Mouse (Mus musculus): ENCODE measurements around the gene Slc25a39. TPM values are rescaled to one million over a fixed set of nuclear protein-coding genes. Genes with fewer than 3 reads are reported as not detected.

Slc25a39 gene
- total RNA-seq, 2 experiments from 2014 or later: 74.8 to 80.1 TPM

- DNase-seq (ENCODE audit: low spot score in 2 of 2): peak; percentile 74 to 82
Measured at GRCm38 (mm10) chr11:102437120-102438061, 29.6 kb upstream of the Slc25a39 start.

- no peak for DNase-seq (ENCODE audit: low spot score in 2 of 2)
Measured at GRCm38 (mm10) chr11:102436471-102436790, 28.7 kb upstream of the Slc25a39 start.

GRCm38 (mm10) chr11:102435754-102436470, 28.2 kb upstream of the Slc25a39 start:
- DNase-seq (ENCODE audit: low spot score in 2 of 2): peak; percentile 15 to 47

- no peak for DNase-seq (ENCODE audit: low spot score in 2 of 2)
Measured at GRCm38 (mm10) chr11:102434816-102435705, 27.3 kb upstream of the Slc25a39 start.

- peak; percentile 93 to 95 for DNase-seq (ENCODE audit: low spot score in 2 of 2)
Measured at GRCm38 (mm10) chr11:102434406-102434805, 26.7 kb upstream of the Slc25a39 start.

GRCm38 (mm10) chr11:102433866-102434265, 26.1 kb upstream of the Slc25a39 start:
- no peak for DNase-seq (ENCODE audit: low spot score in 2 of 2)

GRCm38 (mm10) chr11:102432896-102433295, 25.1 kb upstream of the Slc25a39 start:
- peak; percentile 52 to 57 for DNase-seq (ENCODE audit: low spot score in 2 of 2)

GRCm38 (mm10) chr11:102432115-102432843, 24.5 kb upstream of the Slc25a39 start:
- peak; percentile 22 to 35 for DNase-seq (ENCODE audit: low spot score in 2 of 2)

- no peak for DNase-seq (ENCODE audit: low spot score in 2 of 2)
Measured at GRCm38 (mm10) chr11:102431728-102432114, 24.0 kb upstream of the Slc25a39 start.

- DNase-seq (ENCODE audit: low spot score in 2 of 2): peak; percentile 85 to 88
Measured at GRCm38 (mm10) chr11:102431018-102431645, 23.4 kb upstream of the Slc25a39 start.

- DNase-seq (ENCODE audit: low spot score in 2 of 2): peak; percentile 82 to 87
Measured at GRCm38 (mm10) chr11:102430121-102431017, 22.6 kb upstream of the Slc25a39 start, which contains the start of gene Grn. Grn (plus strand) TSS chr11:102430315.

GRCm38 (mm10) chr11:102429551-102429950, 21.8 kb upstream of the Slc25a39 start:
- DNase-seq (ENCODE audit: low spot score in 2 of 2): no peak

- DNase-seq (ENCODE audit: low spot score in 2 of 2): peak; percentile 9 to 12
Measured at GRCm38 (mm10) chr11:102428981-102429540, 21.3 kb upstream of the Slc25a39 start.

GRCm38 (mm10) chr11:102425555-102426316, 18.0 kb upstream of the Slc25a39 start:
- DNase-seq (ENCODE audit: low spot score in 2 of 2): no peak

GRCm38 (mm10) chr11:102424666-102425065, 16.9 kb upstream of the Slc25a39 start:
- DNase-seq (ENCODE audit: low spot score in 2 of 2): no peak

GRCm38 (mm10) chr11:102421559-102421958, 13.8 kb upstream of the Slc25a39 start:
- no peak for DNase-seq (ENCODE audit: low spot score in 2 of 2)

- DNase-seq (ENCODE audit: low spot score in 2 of 2): no peak
Measured at GRCm38 (mm10) chr11:102418887-102419286, 11.1 kb upstream of the Slc25a39 start.

GRCm38 (mm10) chr11:102417160-102417559, 9.4 kb upstream of the Slc25a39 start:
- no peak for DNase-seq (ENCODE audit: low spot score in 2 of 2)
